Mouse (Mus musculus): ENCODE data around the gene Gchfr. TPM values are rescaled to one million over a fixed set of nuclear protein-coding genes. Genes with fewer than 3 reads are reported as not detected.

The Gchfr gene
- polyA plus RNA-seq, 1 experiment from 2014 or later, result 8.4 TPM

GRCm38 (mm10) chr2:119167866-119168256 is 288 bp downstream of the Gchfr start:
- H3K4me1 ChIP-seq (ENCODE audit: control insufficient read depth, insufficient read depth, low read length), result peaks cover 7% of the 10 kb centered on the region
- WGBS, result 2% methylated on average over 26 of the region's 26 CpGs
- peak overlapping the region; percentile 65 for H3K9ac ChIP-seq (ENCODE audit: low read depth, low read length)
- no peak for DNase-seq (ENCODE audit: low spot score)
- peak overlapping the region; percentile 99 for H3K4me2 ChIP-seq (ENCODE audit: low read depth, low read length)
- H3K36me3 ChIP-seq (ENCODE audit: control insufficient read depth, insufficient read depth, low read length), result no peaks in the 10 kb centered on the region
- peak overlapping the region; percentile 56 for H3K4me3 ChIP-seq (ENCODE audit: low read depth, low read length)
- no peak for ATAC-seq (ENCODE audit: low read depth)
- H3K9me3 ChIP-seq (ENCODE audit: control insufficient read depth, low read length), result no peaks in the 10 kb centered on the region
- peaks cover 11% of the 10 kb centered on the region for H3K27me3 ChIP-seq (replicated peaks; ENCODE audit: control insufficient read depth, insufficient read depth, low read length)
- H3K27ac ChIP-seq (replicated peaks; ENCODE audit: low read depth, low read length), result no peak overlapping the region

GRCm38 (mm10) chr2:119170282-119170681 is 2.7 kb downstream of the Gchfr start:
- Histone ChIP-seq H3K4me3 (ENCODE audit: low read depth, low read length) (no peak overlapping the region), H3K27me3 (replicated peaks; ENCODE audit: control insufficient read depth, insufficient read depth, low read length) (peaks cover 11% of the 10 kb centered on the region), H3K27ac (replicated peaks; ENCODE audit: low read depth, low read length) (no peak overlapping the region), H3K4me2 (ENCODE audit: low read depth, low read length) (no peak overlapping the region), H3K9me3 (ENCODE audit: control insufficient read depth, low read length) (no peaks in the 10 kb centered on the region), H3K4me1 (ENCODE audit: control insufficient read depth, insufficient read depth, low read length) (peaks cover 9% of the 10 kb centered on the region), H3K36me3 (ENCODE audit: control insufficient read depth, insufficient read depth, low read length) (no peaks in the 10 kb centered on the region), H3K9ac (ENCODE audit: low read depth, low read length) (no peak overlapping the region)
- WGBS, result 74% methylated on average over 2 of the region's 2 CpGs
- DNase-seq (ENCODE audit: low spot score) (no peak), ATAC-seq (ENCODE audit: low read depth) (no peak)

- peaks cover 7% of the 10 kb centered on the region; the same call in 1 of the 2 replicates for H3K27me3 ChIP-seq (replicated peaks; ENCODE audit: control insufficient read depth, insufficient read depth, low read length)
- WGBS, result 66% methylated on average over 8 of the region's 8 CpGs
- H3K4me2 ChIP-seq (ENCODE audit: low read depth, low read length), result no peak overlapping the region
- H3K36me3 ChIP-seq (ENCODE audit: control insufficient read depth, insufficient read depth, low read length), result 0 out of 2 replicates have a peak, but pooled peaks cover 1% of the 10 kb centered on the region
- H3K27ac ChIP-seq (replicated peaks; ENCODE audit: low read depth, low read length), result no peak overlapping the region
- no peaks in the 10 kb centered on the region for H3K9me3 ChIP-seq (ENCODE audit: control insufficient read depth, low read length)
- DNase-seq (ENCODE audit: low spot score), result peak; percentile 54
- H3K4me3 ChIP-seq (ENCODE audit: low read depth, low read length), result no peak overlapping the region
- peaks cover 9% of the 10 kb centered on the region for H3K4me1 ChIP-seq (ENCODE audit: control insufficient read depth, insufficient read depth, low read length)
- H3K9ac ChIP-seq (ENCODE audit: low read depth, low read length), result no peak overlapping the region
- no peak for ATAC-seq (ENCODE audit: low read depth)
Measured at GRCm38 (mm10) chr2:119171574-119171973, 4.0 kb downstream of the Gchfr start.

GRCm38 (mm10) chr2:119172446-119172845 is 4.9 kb downstream of the Gchfr start:
- DNase-seq (ENCODE audit: low spot score) (no peak), ATAC-seq (ENCODE audit: low read depth) (no peak)
- H3K4me3 ChIP-seq (ENCODE audit: low read depth, low read length), result no peak overlapping the region
- H3K27ac ChIP-seq (replicated peaks; ENCODE audit: low read depth, low read length), result no peak overlapping the region
- 75% methylated on average over 7 of the region's 7 CpGs for WGBS
- no peak overlapping the region for H3K4me2 ChIP-seq (ENCODE audit: low read depth, low read length)
- H3K36me3 ChIP-seq (ENCODE audit: control insufficient read depth, insufficient read depth, low read length), result peaks cover 8% of the 10 kb centered on the region; the same call in 1 of the 2 replicates
- no peaks in the 10 kb centered on the region for H3K9me3 ChIP-seq (ENCODE audit: control insufficient read depth, low read length)
- H3K9ac ChIP-seq (ENCODE audit: low read depth, low read length), result no peak overlapping the region
- H3K27me3 ChIP-seq (replicated peaks; ENCODE audit: control insufficient read depth, insufficient read depth, low read length), result peaks cover 6% of the 10 kb centered on the region; the same call in 1 of the 2 replicates
- peaks cover 2% of the 10 kb centered on the region; the same call in 1 of the 2 replicates for H3K4me1 ChIP-seq (ENCODE audit: control insufficient read depth, insufficient read depth, low read length)

- Histone ChIP-seq H3K27ac (replicated peaks; ENCODE audit: low read depth, low read length) (no peak overlapping the region), H3K9ac (ENCODE audit: low read depth, low read length) (no peak overlapping the region), H3K4me2 (ENCODE audit: low read depth, low read length) (no peak overlapping the region), H3K9me3 (ENCODE audit: control insufficient read depth, low read length) (no peaks in the 10 kb centered on the region), H3K36me3 (ENCODE audit: control insufficient read depth, insufficient read depth, low read length) (peaks cover 13% of the 10 kb centered on the region; the same call in 1 of the 2 replicates), H3K4me3 (ENCODE audit: low read depth, low read length) (no peak overlapping the region), H3K4me1 (ENCODE audit: control insufficient read depth, insufficient read depth, low read length) (peaks cover 2% of the 10 kb centered on the region; the same call in 1 of the 2 replicates), H3K27me3 (replicated peaks; ENCODE audit: control insufficient read depth, insufficient read depth, low read length) (0 out of 2 replicates have a peak, but pooled peaks cover under 1% of the 10 kb centered on the region)
- DNase-seq (ENCODE audit: low spot score), result peak; percentile 37
- 34% methylated on average over 13 of the region's 13 CpGs for WGBS
- no peak for ATAC-seq (ENCODE audit: low read depth)
Measured at GRCm38 (mm10) chr2:119172862-119173576, 5.4 kb downstream of the Gchfr start.

GRCm38 (mm10) chr2:119173991-119174651 is 6.5 kb downstream of the Gchfr start, which contains the start of gene Gm14137:
Gm14137 (plus strand) TSS chr2:119174509.
- ATAC-seq (ENCODE audit: low read depth) (peak; percentile 41; the same call in 1 of the 2 replicates), DNase-seq (ENCODE audit: low spot score) (no peak)
- 26% methylated on average over 6 of the region's 8 CpGs for WGBS
- Histone ChIP-seq H3K27ac (replicated peaks; ENCODE audit: low read depth, low read length) (no peak within 1 kb of the TSS), H3K36me3 (ENCODE audit: control insufficient read depth, insufficient read depth, low read length) (peaks cover 22% of the 10 kb centered on the region; the same call in 1 of the 2 replicates), H3K4me3 (ENCODE audit: low read depth, low read length) (no peak within 1 kb of the TSS), H3K4me2 (ENCODE audit: low read depth, low read length) (no peak within 1 kb of the TSS), H3K4me1 (ENCODE audit: control insufficient read depth, insufficient read depth, low read length) (peaks cover 2% of the 10 kb centered on the region; the same call in 1 of the 2 replicates), H3K9ac (ENCODE audit: low read depth, low read length) (no peak within 1 kb of the TSS), H3K27me3 (replicated peaks; ENCODE audit: control insufficient read depth, insufficient read depth, low read length) (no peaks in the 10 kb centered on the region), H3K9me3 (ENCODE audit: control insufficient read depth, low read length) (no peaks in the 10 kb centered on the region)

- peaks cover 29% of the 10 kb centered on the region for H3K36me3 ChIP-seq (ENCODE audit: control insufficient read depth, insufficient read depth, low read length)
- 62% methylated on average over 14 of the region's 14 CpGs for WGBS
- DNase-seq (ENCODE audit: low spot score) (no peak), ATAC-seq (ENCODE audit: low read depth) (no peak)
- no peak overlapping the region for H3K27ac ChIP-seq (replicated peaks; ENCODE audit: low read depth, low read length)
- H3K4me1 ChIP-seq (ENCODE audit: control insufficient read depth, insufficient read depth, low read length), result peaks cover 2% of the 10 kb centered on the region; the same call in 1 of the 2 replicates
- H3K4me2 ChIP-seq (ENCODE audit: low read depth, low read length), result no peak overlapping the region
- no peaks in the 10 kb centered on the region for H3K9me3 ChIP-seq (ENCODE audit: control insufficient read depth, low read length)
- H3K4me3 ChIP-seq (ENCODE audit: low read depth, low read length), result no peak overlapping the region
- H3K9ac ChIP-seq (ENCODE audit: low read depth, low read length), result no peak overlapping the region
- no peaks in the 10 kb centered on the region for H3K27me3 ChIP-seq (replicated peaks; ENCODE audit: control insufficient read depth, insufficient read depth, low read length)
Measured at GRCm38 (mm10) chr2:119174866-119175265, 7.3 kb downstream of the Gchfr start.

GRCm38 (mm10) chr2:119175614-119176013 is 8.0 kb downstream of the Gchfr start:
- Histone ChIP-seq H3K9ac (ENCODE audit: low read depth, low read length) (no peak overlapping the region), H3K4me1 (ENCODE audit: control insufficient read depth, insufficient read depth, low read length) (peaks cover 2% of the 10 kb centered on the region; the same call in 1 of the 2 replicates), H3K36me3 (ENCODE audit: control insufficient read depth, insufficient read depth, low read length) (peaks cover 37% of the 10 kb centered on the region), H3K27me3 (replicated peaks; ENCODE audit: control insufficient read depth, insufficient read depth, low read length) (no peaks in the 10 kb centered on the region), H3K4me2 (ENCODE audit: low read depth, low read length) (no peak overlapping the region), H3K27ac (replicated peaks; ENCODE audit: low read depth, low read length) (no peak overlapping the region), H3K9me3 (ENCODE audit: control insufficient read depth, low read length) (no peaks in the 10 kb centered on the region), H3K4me3 (ENCODE audit: low read depth, low read length) (no peak overlapping the region)
- DNase-seq (ENCODE audit: low spot score) (no peak), ATAC-seq (ENCODE audit: low read depth) (no peak)
- 55% methylated on average over 6 of the region's 6 CpGs for WGBS
